Mouse (Mus musculus) olfactory bulb, adult 2 months (tissue): ENCODE results near the gene Myo18a.
A peak's percentile ranks its signal among the peaks of the same experiment; 100 is the strongest.

Experiments used
- CTCF ChIP-seq: fragments of 200-500 bp; IDR thresholded peaks from 2 replicates; pipeline ENCODE4 v1.5.1; 2012; ENCODE audit warnings: low read depth, mild to moderate bottlenecking, low read length, moderate library complexity; ENCODE audit not compliant: insufficient read depth
- POLR2A ChIP-seq: fragments of 200-500 bp; IDR thresholded peaks from 2 replicates; pipeline ENCODE4 v1.6.1; 2012; ENCODE audit warnings: mild to moderate bottlenecking, low read depth, low read length, moderate library complexity; ENCODE audit not compliant: insufficient read depth

DNA sequence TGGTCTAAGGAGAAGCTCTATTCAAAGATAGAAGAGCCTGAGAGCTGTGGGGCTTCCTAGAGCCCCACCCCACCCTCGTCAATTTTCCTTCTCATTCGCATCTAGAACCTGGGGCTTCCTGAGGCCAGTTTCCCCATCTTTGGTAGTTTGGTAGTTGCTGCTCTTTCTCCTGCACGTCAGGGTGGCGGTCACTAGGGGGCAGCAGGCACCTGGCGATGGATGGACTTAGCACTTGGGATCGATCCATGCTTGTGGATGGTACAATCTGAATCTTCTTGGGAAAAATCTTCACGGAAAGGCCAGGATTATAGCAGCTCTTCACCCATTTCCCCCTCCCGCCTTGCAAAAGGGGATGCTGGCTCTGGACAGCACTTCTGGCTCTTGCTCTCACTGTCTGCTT, 58.6 kb downstream of the Myo18a start:
- TF ChIP-seq POLR2A (no peak), CTCF (peak; percentile 76; the same call in 1 of the 2 replicates)
